14 mouse cellular contexts compared by ENCODE assay signal in the genomic region with DNA sequence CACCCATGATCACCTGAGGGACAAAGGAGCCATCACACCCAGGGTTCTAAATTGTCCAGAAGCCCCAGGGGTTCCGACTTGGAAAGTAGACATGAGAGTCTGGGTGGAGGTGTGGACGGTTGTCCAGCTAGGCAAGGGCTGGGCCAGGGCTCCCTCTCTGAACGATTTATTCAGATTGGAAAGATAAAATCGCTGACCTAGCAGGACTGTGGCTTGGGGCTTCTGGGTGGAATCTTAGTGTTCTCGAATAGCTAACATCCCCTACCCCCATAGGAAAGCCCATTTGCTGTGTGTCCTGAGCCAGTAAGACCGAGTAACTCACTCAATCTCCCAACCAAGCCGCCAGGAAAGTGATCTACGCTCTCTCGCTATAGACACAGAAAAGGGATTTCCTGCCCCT.
"Had no signal": no experiment of that assay in that cellular context is flagged by ENCODE, and none has a peak within 500 bp of the region (broad histone marks: within the 10 kb centered on the region; RNA-seq: fewer than 3 reads in every experiment).

No protein-coding gene starts in this region.

- H3K9me3 ChIP-seq: kidney, embryonic 15.5 days; limb, embryonic 10.5 days; megakaryocyte, embryonic 14.5 days; midbrain, embryonic 12.5 days; neural tube, embryonic 15.5 days had no signal

- H3K27ac ChIP-seq: kidney, embryonic 15.5 days; left cerebral cortex, adult 2 months; limb, embryonic 10.5 days; midbrain, embryonic 12.5 days; neural tube, embryonic 15.5 days had no signal

- H3K27me3 ChIP-seq: kidney, embryonic 15.5 days; midbrain, embryonic 12.5 days; neural tube, embryonic 15.5 days had no signal

- DNase-seq: kidney, adult 2 months; kidney, postnatal 14 days; lung, embryonic 14.5 days; right cerebral cortex, adult 18-20 months; right cerebral cortex, postnatal 25 days; thymus, adult 18-20 months; thymus, postnatal 14 days had no signal

- H3K9ac ChIP-seq: kidney, embryonic 15.5 days; lung, embryonic 14.5 days; midbrain, embryonic 12.5 days; neural tube, embryonic 15.5 days had no signal

- H3K36me3 ChIP-seq: kidney, embryonic 15.5 days; limb, embryonic 10.5 days; neural tube, embryonic 15.5 days had no signal

- H3K4me1 ChIP-seq: megakaryocyte, embryonic 14.5 days; midbrain, embryonic 12.5 days had no signal

- H3K4me2 ChIP-seq: kidney, embryonic 15.5 days; lung, embryonic 14.5 days; midbrain, embryonic 12.5 days; neural tube, embryonic 15.5 days had no signal

- H3K4me3 ChIP-seq: kidney, embryonic 15.5 days; left cerebral cortex, adult 2 months; limb, embryonic 10.5 days; megakaryocyte, embryonic 14.5 days; midbrain, embryonic 12.5 days; neural tube, embryonic 15.5 days had no signal

- ATAC-seq: intestine, embryonic 16.5 days had no signal
